Mouse (Mus musculus): ENCODE data around the gene Idh1.
"Not testable (repeated sequence)": the region's sequence is repeated elsewhere in the genome, so short reads cannot be mapped to it uniquely, and the experiment has no call there.

Gene Idh1

GRCm38 (mm10) chr1:65186287-65187073 is at the start of gene Idh1, which contains the start of gene Pikfyve:
Gene Idh1 (minus strand): TSS chr1:65186500.
Gene Pikfyve (plus strand): TSS chr1:65186683.
- in situ Hi-C loops (cut with MseI, MboI), result no loop called here

GRCm38 (mm10) chr1:65230566-65230965 is 44.3 kb upstream of the Idh1 start:
- in situ Hi-C loops (cut with MseI, MboI), result no loop called here

GRCm38 (mm10) chr1:65229768-65230167 is 43.5 kb upstream of the Idh1 start:
- in situ Hi-C loops (cut with MseI, MboI), result not testable (repeated sequence)

GRCm38 (mm10) chr1:65227681-65228080 is 41.4 kb upstream of the Idh1 start:
- in situ Hi-C loops (cut with MseI, MboI), result no loop called here

- in situ Hi-C loops (cut with MseI, MboI), result no loop called here
These were observed 37.4 kb upstream of the Idh1 start for GRCm38 (mm10) chr1:65223654-65224053.

- in situ Hi-C loops (cut with MseI, MboI), result no loop called here
These were observed 31.7 kb upstream of the Idh1 start for GRCm38 (mm10) chr1:65217972-65218371.

GRCm38 (mm10) chr1:65217567-65217966 is 31.3 kb upstream of the Idh1 start:
- in situ Hi-C loops (cut with MseI, MboI), result no loop called here

GRCm38 (mm10) chr1:65213214-65213613 is 26.9 kb upstream of the Idh1 start:
- in situ Hi-C loops (cut with MseI, MboI), result no loop called here

- in situ Hi-C loops (cut with MseI, MboI), result no loop called here
These were observed 18.0 kb upstream of the Idh1 start for GRCm38 (mm10) chr1:65204299-65204698.

GRCm38 (mm10) chr1:65198861-65199260 is 12.6 kb upstream of the Idh1 start:
- in situ Hi-C loops (cut with MseI, MboI), result no loop called here

- in situ Hi-C loops (cut with MseI, MboI), result no loop called here
These were observed 12.1 kb upstream of the Idh1 start for GRCm38 (mm10) chr1:65198425-65198824.

- in situ Hi-C loops (cut with MseI, MboI), result no loop called here
These were observed 6.9 kb upstream of the Idh1 start for GRCm38 (mm10) chr1:65193226-65193625.

- in situ Hi-C loops (cut with MseI, MboI), result no loop called here
These were observed 3.9 kb upstream of the Idh1 start for GRCm38 (mm10) chr1:65190172-65190571.

- in situ Hi-C loops (cut with MseI, MboI), result no loop called here
These were observed 752 bp upstream of the Idh1 start for GRCm38 (mm10) chr1:65187074-65187430.

GRCm38 (mm10) chr1:65185524-65186205 is 635 bp downstream of the Idh1 start:
- in situ Hi-C loops (cut with MseI, MboI), result no loop called here

GRCm38 (mm10) chr1:65185011-65185410 is 1.3 kb downstream of the Idh1 start:
- in situ Hi-C loops (cut with MseI, MboI), result no loop called here

- in situ Hi-C loops (cut with MseI, MboI), result no loop called here
These were observed 2.3 kb downstream of the Idh1 start for GRCm38 (mm10) chr1:65183994-65184393.

GRCm38 (mm10) chr1:65181459-65181858 is 4.8 kb downstream of the Idh1 start:
- in situ Hi-C loops (cut with MseI, MboI), result no loop called here

GRCm38 (mm10) chr1:65179634-65180249 is 6.6 kb downstream of the Idh1 start:
- in situ Hi-C loops (cut with MseI, MboI), result loop anchor here (5.0 to 10.0 kb wide), 3 partner anchors 62 to 135 kb away; partner anchors contain the start of gene Gm28845 (in 1 of the 2)

- in situ Hi-C loops (cut with MseI, MboI), result loop anchor here (5.0 to 10.0 kb wide), 3 partner anchors 62 to 134 kb away; partner anchors contain the start of gene Gm28845 (in 1 of the 2)
These were observed 7.3 kb downstream of the Idh1 start for GRCm38 (mm10) chr1:65178902-65179432.

- in situ Hi-C loops (cut with MseI, MboI), result loop anchor here (5.0 to 10.0 kb wide), 3 partner anchors 61 to 134 kb away; partner anchors contain the start of gene Gm28845 (in 1 of the 2)
These were observed 8.0 kb downstream of the Idh1 start for GRCm38 (mm10) chr1:65178126-65178901.

All from mouse trophoblast stem cell (cell line).